Mouse (Mus musculus): ENCODE data around the gene Ppp6r2.
A peak's percentile ranks its signal among the peaks of the same experiment; 100 is the strongest.

Gene Ppp6r2

DNA sequence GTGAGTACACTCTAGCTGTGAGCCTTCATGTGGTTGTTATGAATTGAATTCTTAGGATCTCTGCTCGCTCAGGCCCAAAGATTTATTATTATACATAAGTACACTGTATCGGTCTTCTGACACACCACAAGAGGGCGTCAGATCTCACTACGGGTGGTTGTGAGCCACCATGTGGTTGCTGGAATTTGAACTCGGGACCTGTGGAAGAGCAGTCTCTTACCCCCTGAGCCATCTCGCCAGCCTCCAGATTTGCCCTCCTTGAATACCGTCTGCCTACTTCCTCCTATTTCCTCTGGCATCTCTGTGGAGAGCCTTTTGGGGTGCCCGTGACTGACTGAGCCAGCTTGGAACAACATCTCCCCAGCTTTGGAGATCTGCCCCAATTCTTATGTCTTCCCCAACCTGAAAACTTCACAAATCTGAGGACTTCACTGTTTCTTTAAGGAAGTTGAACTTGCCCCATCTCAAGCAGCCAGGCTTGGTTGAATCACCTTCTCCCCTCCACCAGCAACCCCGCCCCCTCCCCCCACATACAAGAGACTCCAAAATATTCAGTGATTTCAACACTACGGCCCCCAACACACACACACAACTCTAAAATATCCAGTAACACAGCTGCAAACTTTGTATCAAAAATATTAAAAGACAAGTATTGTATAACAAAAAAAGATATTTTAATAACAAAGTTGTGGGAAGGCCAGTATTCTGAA lies 29.6 kb upstream of the Ppp6r2 start:
- peak; percentile 31 for DNase-seq (ENCODE audit: low spot score)

DNA sequence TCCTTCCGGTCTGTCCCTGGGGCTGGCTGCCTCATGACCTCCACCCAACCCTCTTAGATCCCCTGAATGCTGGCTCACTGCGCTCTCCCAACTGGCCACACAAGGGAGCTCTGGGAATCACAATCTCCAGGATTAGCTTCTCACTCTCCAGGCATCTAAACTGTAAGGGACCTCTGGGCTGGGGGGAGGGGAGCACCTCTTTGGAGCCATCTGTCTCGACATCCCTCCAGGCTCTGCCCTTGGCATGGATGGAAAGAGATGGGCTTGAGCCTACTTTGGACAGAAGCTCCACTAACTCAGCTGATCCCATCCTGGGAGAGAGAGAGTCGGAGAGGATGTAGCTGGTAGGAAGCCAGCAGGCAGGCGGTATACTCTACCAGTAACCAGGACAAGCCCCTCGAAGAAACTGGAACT lies 29.0 kb upstream of the Ppp6r2 start:
- DNase-seq (ENCODE audit: low spot score) = peak; percentile 72

DNA sequence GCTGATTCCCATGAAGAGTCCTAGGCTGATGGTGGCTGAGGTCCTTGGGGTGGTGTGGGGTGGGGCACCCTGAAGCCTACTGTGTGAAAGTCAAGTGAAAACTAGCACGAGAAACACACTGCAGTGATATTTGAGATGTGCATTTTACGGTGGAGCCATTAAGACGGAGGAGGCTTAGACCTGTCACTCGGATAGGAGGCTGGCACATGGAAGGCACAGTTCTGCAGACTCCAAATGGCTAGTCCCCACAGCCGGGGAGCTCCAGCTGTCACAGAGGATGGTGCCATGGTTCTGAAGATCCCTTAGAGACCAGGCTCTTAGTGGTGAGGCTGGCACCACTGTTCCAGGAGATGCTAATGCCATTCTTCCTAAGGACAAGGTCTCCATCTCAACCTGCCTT lies 28.5 kb upstream of the Ppp6r2 start:
- no peak for DNase-seq (ENCODE audit: low spot score)

DNA sequence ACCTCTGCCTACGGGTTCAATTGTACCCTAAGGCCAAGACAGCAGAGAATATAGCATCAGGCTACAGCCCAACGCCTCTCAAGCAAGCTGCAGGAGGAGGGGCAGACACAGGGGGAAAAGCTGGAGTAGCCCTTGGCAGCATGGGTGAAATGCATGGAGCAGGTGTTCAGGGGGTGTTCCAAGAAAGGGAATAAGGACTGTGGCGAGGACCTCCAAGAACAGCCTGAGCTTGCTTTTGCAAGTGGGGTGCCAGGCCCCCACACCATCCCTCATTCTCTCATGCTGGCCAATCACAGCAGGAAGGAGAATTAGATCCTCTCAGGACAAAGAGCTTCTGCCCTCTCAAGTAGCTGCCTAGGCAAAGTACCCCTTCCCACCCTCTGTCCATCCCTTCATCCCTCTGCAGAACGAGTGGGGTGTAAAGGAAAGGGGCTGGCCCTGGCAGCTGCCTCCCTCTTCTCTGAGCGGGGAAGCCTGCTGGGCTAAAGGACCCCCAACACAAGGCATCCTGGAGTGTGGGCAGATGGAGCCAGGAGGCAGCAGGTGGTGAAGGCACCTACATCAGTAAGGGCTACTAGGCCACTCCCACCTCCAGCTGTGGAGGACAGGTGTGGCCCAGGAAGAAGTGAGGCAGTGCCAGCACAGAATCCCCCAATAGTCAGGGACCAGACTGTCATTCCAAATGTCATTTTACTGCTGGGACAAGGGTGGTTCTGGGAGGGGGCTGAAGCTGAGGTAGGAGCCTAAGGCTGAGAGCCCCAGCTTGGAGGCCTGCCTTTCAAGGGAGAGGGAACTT lies 27.0 kb upstream of the Ppp6r2 start:
- DNase-seq (ENCODE audit: low spot score) = no peak

DNA sequence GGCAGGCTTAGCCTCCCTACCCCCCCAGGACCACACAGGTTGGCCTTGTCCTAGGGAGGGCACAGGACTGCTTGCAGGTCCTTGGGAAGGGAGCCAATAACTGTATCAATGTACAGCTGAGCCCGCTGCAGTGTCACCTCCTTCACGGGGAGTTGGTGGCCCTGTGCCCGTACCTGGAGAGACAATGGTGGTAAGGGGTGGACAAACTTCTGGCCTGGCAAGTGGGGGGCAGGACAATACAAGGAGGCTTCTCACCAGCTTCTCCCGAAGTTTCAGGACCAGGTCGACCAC lies 26.5 kb upstream of the Ppp6r2 start:
- DNase-seq (ENCODE audit: low spot score) = no peak

DNA sequence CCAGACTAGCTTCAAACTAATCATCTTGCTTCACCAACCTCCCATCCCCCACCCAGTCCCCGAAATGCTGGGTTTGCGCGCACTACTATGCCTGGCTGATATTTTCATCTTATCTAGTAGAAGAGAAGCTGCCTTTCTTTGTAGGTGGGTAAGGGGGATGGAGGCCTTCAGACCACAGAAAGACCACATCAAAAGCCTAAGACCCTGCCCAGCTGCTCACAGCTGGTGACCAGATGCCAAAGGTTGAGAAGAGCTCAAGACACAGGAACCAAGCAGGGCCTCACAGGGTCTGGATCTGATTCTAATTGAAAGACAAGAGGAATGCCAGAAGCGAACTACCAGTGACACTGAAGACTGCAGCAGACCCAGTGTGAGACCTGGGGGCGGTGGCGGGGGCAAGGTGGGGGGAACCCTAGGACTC lies 16.1 kb upstream of the Ppp6r2 start:
- peak; percentile 42 for DNase-seq (ENCODE audit: low spot score)

DNA sequence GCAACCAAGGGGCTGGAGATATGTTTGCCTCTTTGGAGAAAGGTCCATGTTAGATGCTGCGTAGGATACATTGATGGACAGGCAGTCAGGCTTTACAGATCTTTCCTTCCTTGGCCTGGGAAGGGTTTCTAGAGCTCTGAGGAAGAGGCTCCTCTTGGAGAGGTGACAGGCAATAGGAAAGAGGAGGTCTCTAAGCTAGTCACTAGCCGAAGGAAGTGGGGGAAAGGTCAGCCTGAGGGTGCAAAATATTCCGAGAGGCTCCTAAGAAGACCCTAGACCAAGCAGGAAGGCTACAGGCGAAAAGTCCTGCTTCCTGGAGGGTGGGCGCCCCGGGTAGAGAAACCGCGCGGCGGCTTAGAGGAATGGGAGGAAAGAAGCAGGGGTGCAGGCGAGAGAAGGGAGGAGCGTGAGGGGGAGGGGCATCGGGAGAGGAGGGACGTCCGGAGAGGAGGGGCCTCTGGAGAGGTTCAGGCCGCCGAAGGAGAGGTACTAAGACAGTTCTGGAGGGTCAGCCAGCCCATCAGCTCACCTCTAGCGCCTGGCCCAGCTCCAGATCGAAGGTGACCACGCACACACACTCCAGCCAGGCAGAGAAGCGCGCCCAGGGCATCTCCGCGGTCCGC lies 15.6 kb upstream of the Ppp6r2 start:
- peak; percentile 84 for DNase-seq (ENCODE audit: low spot score)

DNA sequence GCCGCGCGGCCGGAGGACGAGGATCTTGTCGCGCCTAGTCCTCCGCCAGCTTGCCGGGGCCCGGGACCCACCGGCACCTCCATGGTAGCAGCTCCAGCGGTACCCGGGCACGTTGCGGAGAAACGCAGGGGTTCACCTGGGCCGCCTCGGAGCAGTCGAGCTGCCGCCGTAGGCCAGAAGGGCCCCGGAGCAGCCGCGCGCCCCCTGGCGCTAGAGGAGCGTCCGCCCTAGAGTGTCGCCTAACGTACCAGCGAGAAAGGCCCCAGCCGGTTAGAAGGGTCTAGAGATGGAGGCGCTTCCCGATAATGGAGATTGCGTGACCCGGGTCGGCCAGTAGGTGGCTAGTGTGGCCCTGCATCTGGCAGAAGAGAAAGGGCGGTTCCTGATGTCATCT lies 15.0 kb upstream of the Ppp6r2 start, which contains the start of gene Dennd6b:
Gene Dennd6b (minus strand): TSS at position 184 of the 394 bp plus-strand sequence.
- peak; percentile 99 for DNase-seq (ENCODE audit: low spot score)

DNA sequence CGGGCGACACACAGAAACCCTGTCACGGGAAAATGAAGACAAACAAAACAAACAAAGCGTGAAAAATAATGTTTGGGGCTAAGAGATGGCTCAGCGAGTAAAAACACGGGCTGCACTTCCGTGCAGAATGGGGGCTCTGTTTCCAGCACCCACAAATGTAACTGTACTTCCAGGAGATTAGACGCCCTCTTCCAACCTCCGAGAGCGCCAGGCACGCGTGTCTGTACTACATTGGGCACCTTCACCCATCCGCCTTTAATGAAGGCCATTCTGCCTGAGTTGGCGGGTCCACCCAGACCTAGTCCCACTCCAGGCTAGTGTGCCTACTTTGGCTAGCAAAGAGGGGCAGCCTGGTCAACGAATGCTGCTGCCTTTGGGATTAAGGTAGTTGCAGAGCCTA lies 14.3 kb upstream of the Ppp6r2 start:
- DNase-seq (ENCODE audit: low spot score) = no peak

DNA sequence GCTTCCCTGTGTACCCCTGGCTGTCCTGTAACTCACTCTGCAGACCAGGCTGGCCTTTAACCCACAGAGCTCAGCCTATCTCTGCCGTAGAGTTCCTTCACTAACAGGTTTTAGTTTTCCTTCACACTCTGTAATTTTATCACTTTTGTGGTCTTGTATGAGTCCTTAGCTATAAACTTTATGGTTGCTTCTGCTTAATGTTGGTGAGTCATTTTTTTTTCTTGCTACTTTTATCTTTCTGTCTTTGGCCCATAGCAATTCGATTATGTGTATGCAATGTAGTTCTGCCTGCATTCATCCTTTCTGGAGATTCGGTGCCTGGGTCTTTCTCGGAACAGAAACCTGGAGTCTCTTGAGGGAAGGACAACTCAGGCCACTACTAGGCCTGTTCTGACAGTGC lies 3.9 kb upstream of the Ppp6r2 start:
- no peak for DNase-seq (ENCODE audit: low spot score)

DNA sequence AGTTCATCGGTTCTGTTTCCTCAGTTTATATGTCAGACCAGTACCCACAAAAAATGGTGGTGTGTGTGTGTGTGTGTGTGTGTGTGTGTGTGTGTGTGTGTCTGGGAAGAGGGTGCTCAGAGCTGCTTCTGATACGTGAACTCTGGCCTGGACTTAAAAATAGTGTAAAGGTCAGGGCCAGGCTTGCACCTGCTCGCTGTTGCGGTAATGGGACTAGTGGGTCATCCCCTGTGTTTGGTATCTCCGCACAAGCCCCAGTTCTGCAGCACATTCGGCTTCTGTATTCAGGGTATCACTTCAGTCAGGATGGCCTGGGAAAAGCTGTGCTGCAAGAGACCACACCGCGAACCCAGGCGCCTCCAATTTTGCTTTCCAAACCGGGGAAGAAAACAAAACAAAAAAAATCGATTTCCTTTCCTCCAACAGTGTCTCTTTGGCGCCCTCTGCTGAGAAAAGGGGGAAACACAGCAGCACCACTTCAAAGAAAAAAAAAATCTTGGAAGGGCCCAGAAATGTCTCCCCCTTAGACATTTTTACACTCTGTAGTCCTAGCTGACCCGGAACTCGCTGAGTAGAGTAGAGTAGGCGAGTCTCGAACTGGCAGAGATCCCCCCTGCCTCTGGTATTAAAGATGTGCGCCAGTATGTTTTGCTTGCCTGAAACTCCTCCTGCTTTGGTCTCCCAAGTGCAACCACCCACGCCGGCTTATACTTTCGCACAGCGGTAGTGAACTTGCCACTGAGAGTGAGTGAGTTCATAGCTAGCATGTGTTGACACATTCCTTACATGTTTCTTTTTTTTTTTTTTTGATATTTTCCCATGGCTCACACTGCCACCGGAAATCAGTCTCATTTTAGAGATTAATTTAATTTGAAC lies 1.2 kb upstream of the Ppp6r2 start:
- DNase-seq (ENCODE audit: low spot score) = peak; percentile 94

DNA sequence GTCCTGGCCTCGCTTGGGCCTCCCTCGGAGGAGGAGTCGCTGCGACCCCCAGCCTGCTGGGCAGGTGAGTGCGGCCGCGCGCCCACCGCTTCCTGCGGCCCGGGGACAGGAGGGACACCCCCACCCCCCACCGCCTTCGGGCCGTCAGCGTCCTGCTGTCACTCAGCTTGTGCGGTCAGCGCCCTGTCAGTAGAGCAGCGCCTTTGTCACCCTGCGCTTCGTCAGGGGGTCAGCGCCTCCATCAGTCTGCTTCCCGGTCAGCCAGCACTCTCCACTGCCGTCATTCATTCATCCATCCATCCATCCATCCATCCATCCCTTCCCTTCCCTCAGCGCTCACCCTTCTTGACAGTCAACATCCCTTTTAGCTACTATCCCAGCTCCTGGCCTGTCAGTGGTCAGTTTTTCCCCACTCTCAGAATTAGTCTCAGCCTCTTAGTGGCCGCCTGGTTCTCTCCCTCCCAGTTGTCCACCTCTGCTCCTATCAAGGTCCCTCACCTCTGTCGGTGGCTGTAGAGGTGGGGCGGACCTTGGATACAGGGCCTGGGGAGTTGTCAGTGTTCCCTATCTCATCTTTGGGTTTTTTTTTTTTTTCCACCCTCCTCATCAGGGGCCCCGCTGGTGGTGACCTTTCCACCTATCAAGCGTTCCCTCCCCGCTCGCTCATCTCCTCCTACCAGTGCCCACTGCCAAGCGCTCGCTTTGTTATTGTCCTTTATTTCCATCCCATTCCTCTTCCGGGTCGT lies 536 bp downstream of the Ppp6r2 start:
- no peak for DNase-seq (ENCODE audit: low spot score)

DNA sequence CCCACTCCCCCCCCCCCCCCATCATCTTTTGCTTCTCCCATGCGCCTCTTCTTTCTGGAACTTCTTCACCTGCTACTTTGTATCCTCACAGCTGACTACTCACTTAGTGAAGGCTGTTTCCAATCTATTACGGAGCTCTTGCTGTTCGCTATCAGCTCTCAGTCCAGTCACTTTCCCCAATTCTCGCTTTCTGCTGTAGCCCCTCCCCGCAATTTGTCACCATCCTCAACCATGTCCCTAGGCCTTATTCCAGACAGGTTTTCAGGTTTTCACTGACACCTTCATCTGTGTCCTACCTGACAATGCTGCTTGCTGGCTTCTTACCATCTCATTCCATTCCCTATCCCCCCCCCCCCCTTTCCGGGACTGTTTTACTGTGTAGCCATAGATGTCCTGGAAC lies 1.1 kb downstream of the Ppp6r2 start:
- no peak for DNase-seq (ENCODE audit: low spot score)

DNA sequence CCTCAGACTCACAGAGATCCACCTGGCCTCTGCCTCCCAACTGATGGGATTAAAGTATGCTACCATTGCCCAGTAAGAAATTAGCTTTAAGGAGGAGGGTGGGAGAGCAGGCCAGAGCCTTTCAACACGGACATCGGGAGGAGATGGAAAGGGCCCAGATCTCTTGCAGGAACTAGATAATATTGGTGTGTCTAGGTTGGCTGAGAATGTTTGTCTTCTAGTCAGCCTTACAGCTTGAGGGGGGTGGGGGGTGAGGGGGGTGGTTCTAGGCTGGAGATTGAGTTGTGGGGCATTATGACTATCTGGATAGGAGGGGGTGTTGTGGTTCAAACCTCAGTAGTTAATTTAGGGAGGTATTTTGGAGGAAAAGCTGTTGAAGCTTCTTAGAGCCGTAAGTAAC lies 2.2 kb downstream of the Ppp6r2 start:
- no peak for DNase-seq (ENCODE audit: low spot score)

DNA sequence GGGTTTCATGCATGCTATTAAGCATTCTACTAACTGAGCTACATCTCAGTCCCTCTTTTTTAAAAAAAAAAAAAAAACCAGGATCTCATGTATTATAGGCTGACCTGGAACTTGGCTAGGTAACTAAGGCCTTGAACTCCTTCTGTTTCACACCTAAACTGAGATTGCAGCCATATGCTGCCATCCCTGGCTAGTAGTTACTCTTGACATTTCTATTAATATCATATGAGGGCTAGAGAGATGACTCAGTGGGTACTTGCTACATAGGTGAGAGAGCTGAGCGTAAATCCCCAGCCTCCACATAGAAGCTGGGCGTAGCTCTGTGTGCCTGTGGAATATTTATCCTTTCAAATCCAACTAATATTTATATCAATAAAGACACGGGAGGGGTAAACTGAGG lies 3.6 kb downstream of the Ppp6r2 start:
- no peak for DNase-seq (ENCODE audit: low spot score)

DNA sequence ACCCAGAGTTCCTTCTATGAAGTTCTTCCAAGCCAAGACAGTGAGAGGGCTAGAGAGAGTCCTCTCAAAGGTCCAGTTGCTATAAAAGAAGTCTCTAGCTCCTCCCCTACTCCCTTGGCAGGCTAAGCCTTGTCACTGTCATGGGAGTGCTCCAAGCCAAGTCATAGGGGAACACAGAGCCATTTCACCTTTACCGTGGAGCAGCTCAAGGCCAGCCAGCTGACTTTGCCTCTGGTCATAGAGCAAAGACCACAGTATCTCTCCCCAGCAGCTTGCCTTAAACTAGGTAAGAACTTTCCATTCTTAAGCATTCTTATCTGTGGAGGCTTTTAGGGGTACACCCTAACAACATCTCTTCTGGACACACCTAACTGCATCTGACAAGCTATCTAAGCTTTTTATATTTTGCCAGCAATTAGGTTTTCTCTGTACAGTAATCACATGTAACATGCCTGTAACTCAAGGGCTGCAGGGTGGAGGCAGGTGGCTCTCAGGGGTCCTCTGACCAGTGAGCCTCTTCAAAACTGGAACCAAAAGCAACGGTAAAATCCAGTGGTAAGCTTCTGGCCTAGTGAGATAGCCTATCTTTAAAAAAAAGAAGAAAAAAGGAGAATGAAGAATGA lies 4.4 kb downstream of the Ppp6r2 start:
- no peak for DNase-seq (ENCODE audit: low spot score)

DNA sequence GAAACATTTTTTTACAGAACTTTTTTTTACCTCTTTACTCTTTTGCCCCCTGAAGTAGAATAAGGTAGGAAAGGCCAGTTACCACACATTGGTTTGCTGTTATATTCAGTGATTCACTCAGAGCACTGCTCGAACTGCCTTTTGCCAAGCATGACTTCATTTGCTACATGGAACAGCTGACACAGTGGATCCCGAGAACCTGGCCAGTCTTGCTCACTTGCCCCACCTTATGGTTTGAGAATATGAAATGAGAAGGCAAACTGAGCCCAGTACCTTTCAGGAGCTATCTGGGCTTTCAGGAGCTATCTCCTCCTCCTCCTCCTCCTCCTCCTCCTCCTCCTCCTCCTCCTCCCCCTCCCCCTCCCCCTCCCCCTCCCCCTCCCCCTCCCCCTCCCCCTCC lies 22.2 kb downstream of the Ppp6r2 start:
- DNase-seq (ENCODE audit: low spot score) = no peak

DNA sequence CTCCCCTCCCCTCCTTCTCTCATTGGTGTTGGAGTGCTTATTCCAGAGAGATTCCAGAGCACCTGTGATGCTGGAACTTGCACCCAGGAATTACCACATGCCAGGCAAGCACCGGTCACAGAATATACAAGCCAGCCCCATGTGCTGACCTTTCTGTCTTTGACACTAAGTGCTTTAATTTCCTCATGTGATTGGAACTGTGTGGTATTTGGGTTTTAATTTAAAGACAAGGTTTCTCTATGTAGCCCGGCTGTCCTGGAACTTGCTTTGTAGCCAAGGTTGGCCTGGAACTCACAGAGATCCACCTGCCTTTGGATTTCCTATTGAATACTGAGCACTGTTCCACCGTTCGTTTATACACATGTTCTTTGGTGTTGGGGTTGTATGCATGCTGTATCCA lies 22.7 kb downstream of the Ppp6r2 start:
- DNase-seq (ENCODE audit: low spot score) = no peak

DNA sequence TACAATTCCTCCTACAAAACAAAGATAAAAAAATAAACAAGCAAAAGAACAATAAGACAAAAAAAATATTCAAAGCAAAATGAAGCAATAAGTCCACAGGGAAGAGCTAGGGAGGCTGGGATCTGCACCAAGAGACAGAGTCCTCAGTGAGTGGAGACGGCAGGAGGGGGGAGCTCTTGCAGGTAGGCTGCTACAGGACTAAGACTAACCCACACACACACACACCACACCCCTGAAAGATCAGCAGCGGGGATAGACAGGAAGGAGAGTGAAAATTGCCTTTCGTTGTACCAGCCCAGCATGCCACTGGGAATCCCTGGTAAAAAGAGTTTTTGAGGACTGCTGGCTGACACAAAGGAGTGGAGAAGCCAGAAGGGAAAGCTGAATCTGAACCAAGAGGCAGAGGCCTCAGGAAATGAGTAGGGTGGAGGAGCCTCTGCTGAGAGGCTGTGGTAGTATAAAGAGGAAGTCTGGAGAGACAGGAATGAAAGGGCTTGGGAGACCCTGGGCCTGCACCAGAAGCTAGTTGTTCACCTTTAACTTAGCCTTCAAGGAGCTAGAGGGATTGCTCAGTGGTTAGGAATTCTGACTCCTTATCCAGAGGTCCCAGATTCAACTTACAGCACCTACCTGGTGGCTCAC lies 28.5 kb downstream of the Ppp6r2 start:
- no peak for DNase-seq (ENCODE audit: low spot score)

DNA sequence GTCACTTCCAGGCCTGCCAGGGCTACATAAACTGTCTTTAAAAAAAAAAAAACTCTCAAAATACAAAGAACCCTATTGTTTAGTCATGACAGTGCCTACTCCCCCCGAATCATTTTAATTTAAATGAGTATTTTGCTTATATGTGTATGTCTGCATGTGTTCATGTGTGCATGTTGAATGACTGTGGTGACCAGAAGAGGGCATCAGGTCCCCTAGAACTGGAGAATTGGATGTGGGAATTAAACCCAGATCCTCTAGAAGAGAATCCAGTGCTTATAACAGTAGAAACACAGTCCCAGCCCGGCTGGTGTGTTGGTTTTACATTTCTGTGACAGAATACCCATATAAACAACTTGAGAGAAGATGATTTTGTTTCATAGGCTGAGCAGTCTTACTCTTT lies 29.7 kb downstream of the Ppp6r2 start:
- peak; percentile 12 for DNase-seq (ENCODE audit: low spot score)

DNA sequence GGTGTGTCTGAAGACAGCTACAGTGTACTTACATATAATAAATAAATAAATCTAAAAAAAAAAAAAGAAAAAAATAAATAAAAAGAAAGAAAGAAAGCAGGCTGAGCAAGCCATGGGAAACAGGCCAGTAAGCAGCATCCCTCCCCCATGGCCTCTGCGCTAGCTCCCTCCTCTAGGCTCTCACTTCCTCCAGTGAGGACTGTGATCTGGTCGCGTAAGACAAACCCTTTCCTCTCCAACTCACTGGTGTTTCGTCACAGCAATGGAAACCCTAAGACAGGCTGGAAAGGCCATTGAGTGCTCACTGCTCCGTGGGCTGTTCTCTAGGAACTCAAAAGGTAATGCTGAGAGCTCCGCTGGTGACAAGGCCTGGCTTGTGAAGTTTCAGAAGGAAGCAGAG lies 37.7 kb downstream of the Ppp6r2 start:
- DNase-seq (ENCODE audit: low spot score) = no peak
